Mouse (Mus musculus) olfactory bulb, adult 2 months (tissue): ENCODE measurements around the gene Gm21680.
"Not testable (repeated sequence)": the region's sequence is repeated elsewhere in the genome, so short reads cannot be mapped to it uniquely, and the experiment has no call there.

ENCODE experiments used
- CTCF ChIP-seq: fragments of 200-500 bp; IDR thresholded peaks from 2 replicates; pipeline ENCODE4 v1.5.1; 2012; ENCODE audit warnings: low read depth, mild to moderate bottlenecking, low read length, moderate library complexity; ENCODE audit not compliant: insufficient read depth
- POLR2A ChIP-seq: fragments of 200-500 bp; IDR thresholded peaks from 2 replicates; pipeline ENCODE4 v1.6.1; 2012; ENCODE audit warnings: mild to moderate bottlenecking, low read depth, low read length, moderate library complexity; ENCODE audit not compliant: insufficient read depth

DNA sequence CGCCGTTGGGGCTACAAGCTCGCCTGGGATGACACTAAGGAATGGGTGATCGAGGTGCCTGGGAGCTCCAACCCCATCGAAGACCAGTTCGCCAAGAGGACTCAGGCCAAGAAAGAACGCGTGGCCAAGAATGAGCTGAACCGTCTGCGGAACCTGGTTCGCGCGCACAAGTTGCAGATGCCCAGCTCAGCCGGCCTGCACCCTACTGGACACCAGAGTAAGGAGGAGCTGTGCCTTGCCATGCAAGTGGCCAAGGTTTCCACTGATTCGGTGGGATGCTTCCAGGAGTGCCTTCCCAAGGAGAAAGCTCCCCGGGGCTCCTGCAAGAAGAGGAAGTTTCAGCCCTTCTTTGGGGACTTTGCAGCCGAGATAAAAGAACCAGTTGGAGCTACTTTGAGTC lies 15.4 kb downstream of the Gm21680 start:
- not testable (repeated sequence) for TF ChIP-seq CTCF, POLR2A
